Mouse (Mus musculus) embryonic fibroblast, embryonic 13.5 days (primary cell): Measurements from ENCODE around the gene Pik3cb.

Experiments used
- CTCF ChIP-seq: IDR thresholded peaks from 2 replicates; pipeline ENCODE4 v1.5.1; 2011; ENCODE audit warnings: mild to moderate bottlenecking, control low read depth, low read length, moderate library complexity, borderline replicate concordance; ENCODE audit not compliant: insufficient read depth
- POLR2A ChIP-seq: IDR thresholded peaks from 2 replicates; pipeline ENCODE4 v1.6.1; 2011; ENCODE audit warnings: low read depth, mild to moderate bottlenecking, control low read depth, low read length, moderate library complexity

GRCm38 (mm10) chr9:99171186-99171585 is 30.8 kb upstream of the Pik3cb start:
- no peak for TF ChIP-seq CTCF
- TF ChIP-seq POLR2A: no peak
